Comparison of ENCODE assay signal across 8 mouse cellular contexts in the genomic region with DNA sequence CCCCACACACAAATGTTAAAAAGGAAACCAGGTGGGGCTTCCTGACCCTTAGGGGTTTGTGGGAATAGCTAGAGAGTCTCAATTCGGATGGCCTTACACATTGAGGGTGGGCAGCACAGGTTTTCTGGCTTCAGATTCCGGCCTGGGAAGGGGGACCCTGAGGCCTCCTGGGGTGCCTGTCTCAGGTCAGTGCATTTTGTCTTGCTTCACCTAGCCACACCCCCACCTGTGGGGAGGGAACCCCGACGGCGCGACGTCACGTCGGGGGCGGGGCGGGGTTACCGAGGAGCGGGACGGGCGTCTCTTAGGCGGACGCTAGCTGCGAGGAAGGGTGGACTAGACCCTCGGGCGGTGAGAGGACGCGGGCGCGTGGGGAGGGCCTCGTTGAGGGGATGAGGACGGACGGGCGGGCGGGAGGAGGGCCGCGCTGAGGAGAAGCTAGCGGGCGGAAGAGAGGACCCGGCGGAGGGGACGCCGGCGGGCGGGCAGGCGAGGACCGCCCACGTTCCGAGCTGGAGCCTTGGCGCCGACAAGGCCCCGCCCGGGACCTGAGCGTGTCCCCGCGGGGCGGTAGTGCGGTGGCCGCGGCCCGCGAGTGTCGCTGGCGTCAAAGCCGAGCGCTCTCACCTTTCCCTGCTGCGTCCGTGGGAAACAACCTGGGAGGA. TPM values are rescaled to one million over a fixed set of nuclear protein-coding genes. Genes with fewer than 3 reads are reported as not detected.
A peak's percentile ranks its signal among the peaks of the same experiment; 100 is the strongest.
DNase-seq lines count a peak whose midpoint lies in the region; ATAC-seq lines count a peak whose summit lies in the region.

Gene Hmces, plus strand, starts transcription at position 275 of the 665 bp plus-strand sequence.

- H3K9me3 ChIP-seq in limb, embryonic 13.5 days, result no peaks in the 10 kb centered on the region
- H3K9me3 ChIP-seq in midbrain, embryonic 14.5 days (ENCODE audit: control insufficient read depth, low read length), result no peaks in the 10 kb centered on the region

- peak; percentile 91 for DNase-seq in 3134 (ENCODE audit: extremely low read depth, insufficient read length, low spot score)
- peak; percentile 44 for DNase-seq in adrenal gland, adult 8-10 months
- DNase-seq in embryo, embryonic 9.5 days (ENCODE audit: extremely low spot score), result peak; percentile 85
- peak; percentile 97 for DNase-seq in heart, adult 11 months
- DNase-seq in kidney, adult 11 months, result peak; percentile 71
- DNase-seq in midbrain, embryonic 14.5 days, result peak; percentile 87
- DNase-seq in spleen, adult 12 weeks (ENCODE audit: low spot score), result peak; percentile 81

- H3K9ac ChIP-seq in limb, embryonic 13.5 days, result peak within 1 kb of the TSS; percentile 93
- peak within 1 kb of the TSS; percentile 84 for H3K9ac ChIP-seq in midbrain, embryonic 14.5 days (replicated peaks; ENCODE audit: low read length)

- peak within 1 kb of the TSS; percentile 92 for H3K27ac ChIP-seq in limb, embryonic 13.5 days
- H3K27ac ChIP-seq in midbrain, embryonic 14.5 days (replicated peaks; ENCODE audit: low read depth, low read length), result peak within 1 kb of the TSS; percentile 85

- peak within 1 kb of the TSS; percentile 89 for H3K4me2 ChIP-seq in limb, embryonic 13.5 days (replicated peaks)
- peak within 1 kb of the TSS; percentile 89 for H3K4me2 ChIP-seq in midbrain, embryonic 14.5 days (ENCODE audit: low read length)

- H3K36me3 ChIP-seq in limb, embryonic 13.5 days, result peaks cover 72% of the 10 kb centered on the region
- peaks cover 62% of the 10 kb centered on the region for H3K36me3 ChIP-seq in midbrain, embryonic 14.5 days (ENCODE audit: control insufficient read depth, insufficient read depth, low read length)

- peaks cover 12% of the 10 kb centered on the region for H3K4me1 ChIP-seq in limb, embryonic 13.5 days
- H3K4me1 ChIP-seq in midbrain, embryonic 14.5 days (ENCODE audit: control insufficient read depth, insufficient read depth, low read length), result peaks cover 11% of the 10 kb centered on the region

- H3K4me3 ChIP-seq in limb, embryonic 13.5 days, result peak within 1 kb of the TSS; percentile 89
- peak within 1 kb of the TSS; percentile 68 for H3K4me3 ChIP-seq in midbrain, embryonic 14.5 days (replicated peaks; ENCODE audit: low read depth, low read length)

- peak; percentile 85 for ATAC-seq in limb, embryonic 13.5 days (ENCODE audit: low FRiP score, low read depth)
- ATAC-seq in midbrain, embryonic 14.5 days (ENCODE audit: low FRiP score, low TSS enrichment), result peak; percentile 92

- under 1% methylated on average over 62 of the region's 62 CpGs for WGBS in limb, embryonic 13.5 days
- WGBS in midbrain, embryonic 14.5 days, result under 1% methylated on average over 62 of the region's 62 CpGs

- H3K27me3 ChIP-seq in limb, embryonic 13.5 days, result no peaks in the 10 kb centered on the region
- no peaks in the 10 kb centered on the region for H3K27me3 ChIP-seq in midbrain, embryonic 14.5 days (ENCODE audit: control insufficient read depth, insufficient read depth, low read length)

RNA-seq across cellular contexts. Expression of gene Hmces, which starts in this region (rescaled TPM):
- 10 to 100 TPM; 18.0 to 30.4 (median 24.3) TPM for total RNA-seq in adrenal gland, adult 8-10 months (2022)
- 66.8 and 69.0 TPM in 2 replicates for polyA plus RNA-seq in limb, embryonic 13.5 days (2015; fragmentation: Nextera tagmentation; extraction: Ambion mirVana)
- polyA plus RNA-seq in midbrain, embryonic 14.5 days (2014; fragmentation: Nextera tagmentation; extraction: Ambion mirVana), result 40.5 and 42.3 TPM in 2 replicates

Comparison
In these comparisons a context has a peak if more than half of its experiments do, and no peak if none do; other contexts are left out.
1. Peak in every context shown above with its lines: DNase-seq, ATAC-seq, H3K4me3 ChIP-seq and H3K27ac ChIP-seq.
2. DNase-seq: peak in every context shown above with its lines; median percentile 97 in heart, adult 11 months; 91 in 3134; 87 in midbrain, embryonic 14.5 days; 85 in embryo, embryonic 9.5 days; 81 in spleen, adult 12 weeks; 71 in kidney, adult 11 months; 44 in adrenal gland, adult 8-10 months.